Mouse (Mus musculus) erythroblast, embryonic 14.5 days (primary cell): Measurements from ENCODE around the gene Dnm1.

Source experiments
- GATA1 ChIP-seq: IDR thresholded peaks from 2 replicates; pipeline ENCODE4 v1.6.1; 2012; ENCODE audit warnings: low read length, inconsistent platforms, mixed read lengths
- TAL1 ChIP-seq: IDR thresholded peaks from 3 replicates; pipeline ENCODE4 v1.6.1; 2012; ENCODE audit warnings: low read length, inconsistent platforms, mixed read lengths

GRCm38 (mm10) chr2:32289578-32289977, 63.6 kb downstream of the Dnm1 start:
- TF ChIP-seq GATA1 (no peak), TAL1 (no peak)
